Mouse (Mus musculus) liver, embryonic 14.5 days (tissue): ENCODE measurements at regions not wholly inside any gene's neighbourhood (a gene's known extent, or its start where the extent isn't known, plus 50 kb on each side); places are given as distances from the start of the nearest gene placed in this dataset.

Experiments
- CTCF ChIP-seq: IDR thresholded peaks from 2 replicates; pipeline ENCODE4 v1.5.1; 2016; ENCODE audit warnings: antibody characterized with exemption, low read depth, control low read depth
- EP300 ChIP-seq: IDR thresholded peaks from 2 replicates; pipeline ENCODE4 v1.6.1; 2016; ENCODE audit warnings: antibody characterized with exemption, low read depth

GRCm38 (mm10) chr12:45498230-45498629, 423.7 kb upstream of the Stxbp6 start:
- TF ChIP-seq CTCF (no peak), EP300 (no peak)
